Mouse (Mus musculus): ENCODE results near the gene Lrrc31.

GRCm38 (mm10) chr3:30655937-30656336 is 43.7 kb downstream of the Lrrc31 start:
- TF ChIP-seq USF1 (IDR thresholded peaks at IDR 0.05; ENCODE audit: low read depth) (no peak), CTCF (IDR thresholded peaks at IDR 0.05; ENCODE audit: control insufficient read depth, insufficient read depth, insufficient read length) (no peak), MYOD1 (IDR thresholded peaks at IDR 0.05; ENCODE audit: control insufficient read depth, insufficient read length, low read depth) (no peak), MYOG (IDR thresholded peaks at IDR 0.05; ENCODE audit: control insufficient read depth, extremely low read depth, insufficient read length) (no peak), MAX (IDR thresholded peaks at IDR 0.05) (no peak)
